Mouse (Mus musculus) hindbrain, embryonic 16.5 days (tissue): ENCODE data around the gene Sptan1. TPM values are rescaled to one million over a fixed set of nuclear protein-coding genes. Genes with fewer than 3 reads are reported as not detected.

Source experiments
- ATAC-seq: fragments of 200-750 bp; cut with Nextera tagmentation; 2 replicates; pipeline ENCODE4 v1.8.0; 2017; ENCODE audit warnings: moderate TSS enrichment, moderate library complexity
- H3K27ac ChIP-seq: fragments of 300-500 bp; sonication (generic); 2 replicates; pipeline ENCODE4 v1.5.1; 2014; ENCODE audit warnings: low read depth, mild to moderate bottlenecking, control low read depth, low read length, moderate library complexity
- H3K27me3 ChIP-seq: fragments of 300-500 bp; sonication (generic); replicated peaks from 2 replicates; pipeline ENCODE4 v1.6.1; 2014; ENCODE audit warnings: low read length; ENCODE audit not compliant: control insufficient read depth, insufficient read depth
- H3K36me3 ChIP-seq: fragments of 300-500 bp; sonication (generic); 2 replicates; pipeline ENCODE4 v1.6.1; 2014; ENCODE audit warnings: mild to moderate bottlenecking, low read length, moderate library complexity, mixed read lengths; ENCODE audit not compliant: control insufficient read depth, insufficient read depth
- H3K4me1 ChIP-seq: fragments of 300-500 bp; sonication (generic); 2 replicates; pipeline ENCODE4 v1.6.1; 2014; ENCODE audit warnings: low read depth, low read length; ENCODE audit not compliant: control insufficient read depth, insufficient read depth
- H3K4me2 ChIP-seq: fragments of 300-500 bp; sonication (generic); 2 replicates; pipeline ENCODE4 v1.6.1; 2014; ENCODE audit warnings: mild to moderate bottlenecking, low read length, control low read depth, moderate library complexity
- H3K4me3 ChIP-seq: fragments of 300-500 bp; sonication (generic); 2 replicates; pipeline ENCODE4 v1.5.1; 2014; ENCODE audit warnings: mild to moderate bottlenecking, low read length, control low read depth, moderate library complexity
- H3K9ac ChIP-seq: fragments of 300-500 bp; sonication (generic); 2 replicates; pipeline ENCODE4 v1.6.1; 2014; ENCODE audit warnings: low read depth, mild to moderate bottlenecking, control low read depth, low read length, moderate library complexity
- H3K9me3 ChIP-seq: fragments of 300-500 bp; sonication (generic); 2 replicates; pipeline ENCODE4 v1.6.1; 2014; ENCODE audit warnings: mild to moderate bottlenecking, low read length, moderate library complexity; ENCODE audit not compliant: control insufficient read depth
- WGBS: fragments of 180-500 bp; shearing (Covaris S2); extraction: QIAGEN DNeasy Blood & Tissue Kit; methylation state at CpG from one replicate; pipeline ENCODE4 v1.1.7; 2014; 5-methylcytosine and 5-hydroxymethylcytosine counted together
- polyA plus RNA-seq: library from polyadenylated mRNA; unstranded; fragments of >200 nt; fragmentation: Nextera tagmentation; extraction: Ambion mirVana; gene quantifications from 2 replicates; pipeline ENCODE4 v1.2.1, GENCODE M21; 2015

Sptan1 gene
- polyA plus RNA-seq, 1 experiment from 2014 or later = 234 TPM

GRCm38 (mm10) chr2:30026997-30027396 is 61.6 kb downstream of the Sptan1 start:
- Histone ChIP-seq H3K9me3 (no peaks in the 10 kb centered on the region), H3K4me3 (no peak overlapping the region), H3K4me2 (no peak overlapping the region), H3K27me3 (no peaks in the 10 kb centered on the region), H3K4me1 (no peaks in the 10 kb centered on the region), H3K27ac (no peak overlapping the region), H3K9ac (no peak overlapping the region), H3K36me3 (peaks cover 97% of the 10 kb centered on the region)
- 87% methylated on average over 5 of the region's 5 CpGs for WGBS
- ATAC-seq = no peak

- no peak for ATAC-seq
- WGBS = 54% methylated on average over 11 of the region's 11 CpGs
These were observed 67.0 kb downstream of the Sptan1 start for GRCm38 (mm10) chr2:30032244-30032846.

GRCm38 (mm10) chr2:30032957-30033356 is 67.6 kb downstream of the Sptan1 start:
- Histone ChIP-seq H3K9me3 (no peaks in the 10 kb centered on the region), H3K4me1 (no peaks in the 10 kb centered on the region), H3K27ac (no peak overlapping the region), H3K36me3 (peaks cover 48% of the 10 kb centered on the region), H3K4me3 (no peak overlapping the region), H3K4me2 (no peak overlapping the region), H3K27me3 (no peaks in the 10 kb centered on the region), H3K9ac (no peak overlapping the region)
- no peak for ATAC-seq
- WGBS = 67% methylated on average over 6 of the region's 6 CpGs

More at GRCm38 (mm10) chr2:30032244-30032846, 67.0 kb downstream of the Sptan1 start:
- no peaks in the 10 kb centered on the region for H3K9me3 ChIP-seq
- H3K9ac ChIP-seq = no peak overlapping the region
- no peaks in the 10 kb centered on the region for H3K4me1 ChIP-seq
- peaks cover 54% of the 10 kb centered on the region for H3K36me3 ChIP-seq
- H3K27ac ChIP-seq = no peak overlapping the region
- no peak overlapping the region for H3K4me2 ChIP-seq
- H3K4me3 ChIP-seq = no peak overlapping the region
- no peaks in the 10 kb centered on the region for H3K27me3 ChIP-seq

GRCm38 (mm10) chr2:30037762-30038161 is 72.4 kb downstream of the Sptan1 start:
- no peaks in the 10 kb centered on the region for H3K9me3 ChIP-seq
- WGBS = 73% methylated on average over 2 of the region's 2 CpGs

GRCm38 (mm10) chr2:30038370-30038769 is 73.0 kb downstream of the Sptan1 start:
- ATAC-seq = no peak

More at GRCm38 (mm10) chr2:30037762-30038161, 72.4 kb downstream of the Sptan1 start:
- no peaks in the 10 kb centered on the region for H3K4me1 ChIP-seq
- H3K27me3 ChIP-seq = no peaks in the 10 kb centered on the region
- no peak overlapping the region for H3K9ac ChIP-seq
- H3K27ac ChIP-seq = no peak overlapping the region
- no peak for ATAC-seq
- H3K36me3 ChIP-seq = peaks cover 8% of the 10 kb centered on the region
- H3K4me2 ChIP-seq = no peak overlapping the region
- no peak overlapping the region for H3K4me3 ChIP-seq

GRCm38 (mm10) chr2:30039687-30040086 is 74.3 kb downstream of the Sptan1 start:
- peaks cover 6% of the 10 kb centered on the region for H3K36me3 ChIP-seq
- H3K27me3 ChIP-seq = no peaks in the 10 kb centered on the region
- no peak overlapping the region for H3K9ac ChIP-seq
- ATAC-seq = 0 out of 2 replicates have a peak, but pooled peaks have one; percentile 27
- no peaks in the 10 kb centered on the region for H3K9me3 ChIP-seq
- H3K4me3 ChIP-seq = no peak overlapping the region
- H3K4me2 ChIP-seq = no peak overlapping the region
- H3K4me1 ChIP-seq = no peaks in the 10 kb centered on the region
- H3K27ac ChIP-seq = no peak overlapping the region

More at GRCm38 (mm10) chr2:30038370-30038769, 73.0 kb downstream of the Sptan1 start:
- Histone ChIP-seq H3K27me3 (no peaks in the 10 kb centered on the region), H3K9ac (no peak overlapping the region), H3K4me2 (no peak overlapping the region), H3K27ac (no peak overlapping the region), H3K36me3 (peaks cover 6% of the 10 kb centered on the region), H3K4me1 (no peaks in the 10 kb centered on the region), H3K4me3 (no peak overlapping the region), H3K9me3 (no peaks in the 10 kb centered on the region)
- 97% methylated on average over 10 of the region's 10 CpGs for WGBS

GRCm38 (mm10) chr2:30042445-30042844 is 77.1 kb downstream of the Sptan1 start:
- Histone ChIP-seq H3K4me3 (no peak overlapping the region), H3K27me3 (no peaks in the 10 kb centered on the region), H3K4me2 (no peak overlapping the region), H3K27ac (no peak overlapping the region), H3K36me3 (peaks cover 3% of the 10 kb centered on the region), H3K4me1 (peaks cover 1% of the 10 kb centered on the region; the same call in 1 of the 2 replicates), H3K9me3 (no peaks in the 10 kb centered on the region), H3K9ac (no peak overlapping the region)
- WGBS = 7% methylated on average over 4 of the region's 4 CpGs
- ATAC-seq = no peak

GRCm38 (mm10) chr2:30044550-30044949 is 79.2 kb downstream of the Sptan1 start:
- Histone ChIP-seq H3K36me3 (peaks cover 2% of the 10 kb centered on the region; the same call in 1 of the 2 replicates), H3K9ac (no peak overlapping the region), H3K27me3 (no peaks in the 10 kb centered on the region), H3K27ac (no peak overlapping the region), H3K9me3 (no peaks in the 10 kb centered on the region), H3K4me1 (peaks cover 8% of the 10 kb centered on the region; the same call in 1 of the 2 replicates), H3K4me2 (no peak overlapping the region), H3K4me3 (no peak overlapping the region)
- WGBS = 86% methylated on average over 5 of the region's 5 CpGs
- no peak for ATAC-seq

GRCm38 (mm10) chr2:30047127-30047526 is 81.8 kb downstream of the Sptan1 start:
- no peaks in the 10 kb centered on the region for H3K36me3 ChIP-seq

More at GRCm38 (mm10) chr2:30047127-30047526, 81.8 kb downstream of the Sptan1 start:
- Histone ChIP-seq H3K9ac (no peak overlapping the region), H3K27ac (no peak overlapping the region), H3K4me1 (peaks cover 8% of the 10 kb centered on the region; the same call in 1 of the 2 replicates), H3K4me3 (no peak overlapping the region), H3K9me3 (no peaks in the 10 kb centered on the region), H3K4me2 (no peak overlapping the region), H3K27me3 (no peaks in the 10 kb centered on the region)
- WGBS = 97% methylated on average over 6 of the region's 6 CpGs
- ATAC-seq = no peak
